Mouse (Mus musculus) neural tube, embryonic 12.5 days (tissue): ENCODE measurements at regions not wholly inside any gene's neighbourhood (a gene's known extent, or its start where the extent isn't known, plus 50 kb on each side); places are given as distances from the start of the nearest gene placed in this dataset.

Experiments used
- ATAC-seq: fragments of 200-750 bp; cut with Nextera tagmentation; 2 replicates; pipeline ENCODE4 v1.8.0; 2017; ENCODE audit warnings: low read depth, mild to moderate bottlenecking, moderate TSS enrichment, moderate library complexity; ENCODE audit not compliant: low FRiP score
- H3K27ac ChIP-seq: fragments of 300-500 bp; sonication (generic); 2 replicates; pipeline ENCODE4 v1.5.1; 2016
- H3K27me3 ChIP-seq: fragments of 300-500 bp; sonication (generic); replicated peaks from 2 replicates; pipeline ENCODE4 v1.6.1; 2016; ENCODE audit warnings: mild to moderate bottlenecking
- H3K36me3 ChIP-seq: fragments of 300-500 bp; sonication (generic); 2 replicates; pipeline ENCODE4 v1.6.1; 2016; ENCODE audit warnings: mild to moderate bottlenecking
- H3K4me1 ChIP-seq: fragments of 300-500 bp; sonication (generic); 2 replicates; pipeline ENCODE4 v1.6.1; 2016
- H3K4me2 ChIP-seq: fragments of 300-500 bp; sonication (generic); replicated peaks from 2 replicates; pipeline ENCODE4 v1.6.1; 2016; ENCODE audit warnings: mild to moderate bottlenecking
- H3K4me3 ChIP-seq: fragments of 300-500 bp; sonication (generic); 2 replicates; pipeline ENCODE4 v1.5.1; 2016
- H3K9ac ChIP-seq: fragments of 300-500 bp; sonication (generic); 2 replicates; pipeline ENCODE4 v1.6.1; 2016; ENCODE audit warnings: mild to moderate bottlenecking
- H3K9me3 ChIP-seq: fragments of 300-500 bp; sonication (generic); 2 replicates; pipeline ENCODE4 v1.6.1; 2016; ENCODE audit warnings: mild to moderate bottlenecking
- WGBS: fragments of 180-500 bp; shearing (Covaris S2); methylation state at CpG from one replicate; pipeline ENCODE4 v1.1.7; 2016; 5-methylcytosine and 5-hydroxymethylcytosine counted together

DNA sequence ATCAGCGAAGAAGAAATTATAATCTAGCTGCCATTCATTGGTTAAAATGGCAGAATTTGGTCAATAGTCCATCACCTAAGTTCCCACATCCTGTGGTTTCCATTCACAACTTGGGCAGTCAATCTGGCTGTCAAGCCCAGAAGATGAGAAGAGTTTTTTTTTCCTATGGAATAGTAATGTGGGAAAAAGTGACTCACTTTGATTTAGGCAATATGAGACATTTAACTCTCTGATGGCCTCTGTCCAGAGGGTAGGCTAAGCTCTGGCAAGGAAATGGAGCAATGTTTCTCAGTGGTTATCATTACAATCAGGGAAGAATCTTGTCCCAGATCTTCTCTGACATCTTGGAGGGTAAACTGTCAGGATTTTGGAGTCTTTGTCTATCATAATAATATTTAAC lies 367.9 kb downstream of the Ets1 start:
- Histone ChIP-seq H3K4me3 (no peak overlapping the region), H3K27ac (no peak overlapping the region), H3K36me3 (no peaks in the 10 kb centered on the region), H3K9ac (no peak overlapping the region), H3K27me3 (no peaks in the 10 kb centered on the region), H3K4me2 (no peak overlapping the region), H3K4me1 (no peaks in the 10 kb centered on the region), H3K9me3 (no peaks in the 10 kb centered on the region)
- WGBS = 91% methylated on average over 1 of the region's 1 CpGs
- ATAC-seq = no peak

DNA sequence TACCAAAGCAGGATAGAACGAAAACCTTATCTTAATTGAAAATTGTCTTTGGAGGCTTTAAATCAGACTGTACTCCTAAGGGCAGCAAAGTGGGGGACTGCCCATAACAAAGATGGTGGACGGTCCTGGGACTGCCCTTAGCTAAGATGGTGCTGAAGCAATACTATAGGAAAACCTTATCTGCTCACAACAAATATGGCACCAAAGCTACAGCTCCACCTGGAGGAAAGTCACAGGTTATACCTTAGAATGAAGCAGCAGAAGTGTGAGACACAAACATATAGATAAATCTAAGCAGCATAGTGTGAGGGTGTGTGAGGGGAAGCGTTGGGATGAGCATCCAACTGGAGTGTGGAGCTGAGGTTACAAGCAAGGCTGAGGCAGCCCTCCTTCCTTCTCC lies 368.5 kb downstream of the Ets1 start:
- no peaks in the 10 kb centered on the region for H3K27me3 ChIP-seq
- no peaks in the 10 kb centered on the region for H3K4me1 ChIP-seq
- no peak overlapping the region for H3K9ac ChIP-seq
- no peak overlapping the region for H3K4me3 ChIP-seq
- no peak overlapping the region for H3K27ac ChIP-seq
- no peaks in the 10 kb centered on the region for H3K9me3 ChIP-seq
- no peaks in the 10 kb centered on the region for H3K36me3 ChIP-seq
- 90% methylated on average over 3 of the region's 3 CpGs for WGBS
- ATAC-seq = no peak
- H3K4me2 ChIP-seq = no peak overlapping the region

DNA sequence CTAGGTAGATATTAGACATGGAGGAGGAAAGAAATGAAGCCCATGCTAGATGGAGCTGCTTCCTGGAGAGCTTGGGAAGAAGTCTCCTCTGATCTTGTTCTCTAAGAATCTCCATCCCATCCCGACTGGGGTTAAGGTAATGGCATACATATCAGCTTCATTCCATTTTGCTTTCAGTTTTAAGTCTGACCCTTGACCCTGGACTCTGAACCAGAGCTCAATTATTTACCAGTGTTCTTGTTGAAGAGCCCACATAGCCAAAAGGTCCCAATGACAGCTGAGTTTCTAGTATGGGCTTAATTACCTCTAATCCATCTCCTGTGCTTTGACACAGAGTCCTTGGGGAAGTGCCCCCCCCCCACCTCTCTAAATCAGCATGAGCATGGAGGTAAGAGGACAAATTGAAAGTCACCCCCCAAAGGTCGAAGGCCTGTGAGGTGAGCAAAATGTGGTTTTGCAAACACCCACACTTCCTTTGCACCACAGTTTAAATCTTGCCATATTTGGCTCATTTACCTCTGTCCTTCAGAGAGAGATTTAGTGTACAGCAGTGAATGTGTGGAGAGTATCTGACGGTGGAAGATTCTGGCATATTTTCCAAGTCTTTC lies 371.5 kb downstream of the Ets1 start:
- H3K27me3 ChIP-seq = no peaks in the 10 kb centered on the region
- 71% methylated on average over 3 of the region's 3 CpGs for WGBS
- no peak overlapping the region for H3K9ac ChIP-seq
- no peaks in the 10 kb centered on the region for H3K9me3 ChIP-seq
- H3K36me3 ChIP-seq = no peaks in the 10 kb centered on the region
- ATAC-seq = no peak
- H3K4me3 ChIP-seq = no peak overlapping the region
- no peaks in the 10 kb centered on the region for H3K4me1 ChIP-seq
- H3K27ac ChIP-seq = no peak overlapping the region
- no peak overlapping the region for H3K4me2 ChIP-seq

DNA sequence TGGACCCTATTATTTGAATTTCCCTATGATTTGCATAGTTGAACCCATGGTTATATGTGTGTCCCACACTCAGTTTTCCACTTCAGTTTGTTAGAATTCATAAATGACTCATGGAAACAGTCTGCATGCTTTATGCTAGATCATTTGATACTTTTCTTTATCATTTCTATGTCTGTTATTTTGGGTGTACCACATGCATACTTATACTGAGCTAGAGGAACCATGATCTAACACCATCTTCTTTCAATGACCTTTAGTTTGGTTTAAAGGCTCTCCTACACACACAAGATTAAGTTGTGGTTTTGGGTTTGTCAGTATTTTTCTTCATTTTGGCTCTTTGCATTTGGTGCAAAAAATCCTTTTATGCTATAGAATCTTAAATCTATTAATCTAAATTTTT lies 375.2 kb downstream of the Ets1 start:
- no peaks in the 10 kb centered on the region for H3K27me3 ChIP-seq

DNA sequence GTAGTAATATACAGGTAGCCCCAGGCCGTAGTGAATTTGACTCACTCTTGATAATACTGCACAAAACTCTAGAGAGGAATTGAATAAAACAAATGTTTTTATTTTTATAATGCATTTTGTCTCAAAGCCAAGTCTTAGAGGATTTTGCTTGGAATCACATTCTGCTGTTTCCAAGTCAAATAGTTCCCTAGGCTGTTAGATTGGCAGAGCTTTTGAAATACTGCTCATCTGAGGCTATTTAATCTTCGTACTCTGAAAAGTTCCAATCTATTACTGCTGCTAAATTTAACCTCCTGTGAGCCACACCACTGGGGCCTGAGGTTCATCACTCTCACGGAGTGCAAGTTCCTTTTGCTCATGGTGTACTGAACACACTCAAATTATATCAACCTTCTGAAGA lies 399.4 kb downstream of the Ets1 start:
- 78% methylated on average over 3 of the region's 3 CpGs for WGBS
- Histone ChIP-seq H3K4me3 (no peak overlapping the region), H3K36me3 (no peaks in the 10 kb centered on the region), H3K9me3 (no peaks in the 10 kb centered on the region), H3K4me2 (no peak overlapping the region), H3K9ac (no peak overlapping the region), H3K27me3 (no peaks in the 10 kb centered on the region), H3K27ac (no peak overlapping the region), H3K4me1 (no peaks in the 10 kb centered on the region)
- no peak for ATAC-seq

More for the DNA sequence above, 375.2 kb downstream of the Ets1 start:
- ATAC-seq = no peak
- Histone ChIP-seq H3K9ac (no peak overlapping the region), H3K4me1 (no peaks in the 10 kb centered on the region), H3K27ac (no peak overlapping the region), H3K4me2 (no peak overlapping the region), H3K4me3 (no peak overlapping the region), H3K36me3 (no peaks in the 10 kb centered on the region), H3K9me3 (no peaks in the 10 kb centered on the region)

DNA sequence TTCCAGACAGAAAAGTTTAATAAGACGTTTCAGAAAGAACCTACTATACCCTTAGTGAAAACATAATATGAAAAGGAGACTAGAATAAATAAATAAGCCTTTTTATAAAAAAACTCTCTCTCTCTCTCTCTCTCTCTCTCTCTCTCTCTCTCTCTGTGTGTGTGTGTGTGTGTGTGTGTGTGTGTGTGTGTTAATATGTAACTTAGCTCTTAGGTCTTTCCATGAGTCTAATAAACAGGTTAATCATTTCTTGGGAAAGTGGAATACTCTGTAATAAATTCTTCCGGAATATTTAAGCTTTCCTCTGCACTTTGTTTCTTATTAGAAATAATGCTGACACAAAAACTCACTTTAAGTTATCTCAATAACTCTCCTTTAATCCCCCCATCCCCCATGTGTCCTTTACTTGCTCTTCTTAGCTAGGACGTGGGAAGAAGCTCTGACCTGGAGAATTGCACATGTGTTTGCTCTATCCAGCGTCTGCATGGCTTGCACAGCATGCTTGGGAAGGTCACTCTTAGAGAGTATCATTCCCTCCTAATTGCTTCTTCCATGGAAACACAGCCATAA lies 403.3 kb downstream of the Ets1 start:
- Histone ChIP-seq H3K4me3 (no peak overlapping the region), H3K9ac (no peak overlapping the region), H3K9me3 (no peaks in the 10 kb centered on the region), H3K27me3 (no peaks in the 10 kb centered on the region), H3K36me3 (no peaks in the 10 kb centered on the region), H3K4me2 (no peak overlapping the region), H3K4me1 (no peaks in the 10 kb centered on the region), H3K27ac (no peak overlapping the region)
- 68% methylated on average over 4 of the region's 4 CpGs for WGBS
- no peak for ATAC-seq

DNA sequence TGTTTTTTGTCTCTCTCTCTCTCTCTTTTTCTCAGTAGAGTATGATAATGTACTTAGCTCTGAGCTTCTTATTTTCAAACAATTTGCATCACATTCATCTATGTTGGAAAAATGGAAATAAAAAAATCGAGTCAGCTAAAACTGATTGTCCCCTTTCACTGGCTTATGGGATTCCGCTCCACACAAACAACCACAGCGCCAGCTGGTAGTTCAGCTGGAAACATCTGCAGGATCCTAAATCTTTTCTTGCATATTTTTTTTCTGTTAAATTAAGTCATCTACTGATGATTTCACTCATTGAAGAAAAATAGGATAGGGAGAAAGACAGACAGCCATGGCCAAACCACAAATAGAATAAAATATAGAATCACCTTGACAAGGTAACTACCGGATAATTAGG lies 414.8 kb downstream of the Ets1 start:
- Histone ChIP-seq H3K27me3 (no peaks in the 10 kb centered on the region), H3K36me3 (no peaks in the 10 kb centered on the region), H3K4me1 (no peaks in the 10 kb centered on the region), H3K27ac (no peak overlapping the region), H3K4me3 (no peak overlapping the region), H3K9ac (no peak overlapping the region), H3K9me3 (no peaks in the 10 kb centered on the region), H3K4me2 (no peak overlapping the region)
- 93% methylated on average over 4 of the region's 4 CpGs for WGBS
- no peak for ATAC-seq

DNA sequence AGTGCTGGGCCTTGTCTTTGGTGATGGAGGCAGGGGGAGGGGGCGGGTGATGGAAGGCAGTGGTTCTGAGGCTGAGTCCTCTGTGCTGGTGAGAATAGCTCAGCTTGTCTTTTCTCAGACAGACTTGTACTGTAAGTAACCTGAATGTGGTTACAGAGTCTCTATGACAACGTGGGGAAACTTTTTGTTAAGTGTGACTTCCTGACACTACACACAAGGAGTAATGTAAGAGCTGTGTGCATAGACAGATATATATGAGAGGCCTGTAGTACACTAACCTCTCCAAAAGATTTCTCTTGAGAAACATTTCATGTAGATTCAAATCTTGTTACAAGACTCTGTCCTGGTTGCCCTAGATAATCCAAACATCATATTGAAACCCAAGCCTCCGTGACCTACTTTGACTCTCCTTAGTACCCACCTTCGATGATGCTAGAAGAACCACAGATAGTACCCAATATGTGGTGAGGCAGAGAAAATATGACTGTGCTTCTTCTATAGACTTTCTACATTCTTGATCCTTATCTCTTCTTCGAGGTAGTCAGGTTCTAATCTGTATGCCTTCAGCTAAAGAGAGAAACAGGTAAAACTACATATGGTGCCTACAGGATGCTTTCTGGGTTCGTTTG lies 424.7 kb downstream of the Ets1 start:
- no peak overlapping the region for H3K4me2 ChIP-seq
- no peak for ATAC-seq
- no peaks in the 10 kb centered on the region for H3K9me3 ChIP-seq
- peaks cover 15% of the 10 kb centered on the region for H3K27me3 ChIP-seq
- peaks cover 6% of the 10 kb centered on the region; the same call in 1 of the 2 replicates for H3K4me1 ChIP-seq
- no peaks in the 10 kb centered on the region for H3K36me3 ChIP-seq
- no peak overlapping the region for H3K4me3 ChIP-seq
- H3K27ac ChIP-seq = no peak overlapping the region
- 82% methylated on average over 6 of the region's 6 CpGs for WGBS
- no peak overlapping the region for H3K9ac ChIP-seq

DNA sequence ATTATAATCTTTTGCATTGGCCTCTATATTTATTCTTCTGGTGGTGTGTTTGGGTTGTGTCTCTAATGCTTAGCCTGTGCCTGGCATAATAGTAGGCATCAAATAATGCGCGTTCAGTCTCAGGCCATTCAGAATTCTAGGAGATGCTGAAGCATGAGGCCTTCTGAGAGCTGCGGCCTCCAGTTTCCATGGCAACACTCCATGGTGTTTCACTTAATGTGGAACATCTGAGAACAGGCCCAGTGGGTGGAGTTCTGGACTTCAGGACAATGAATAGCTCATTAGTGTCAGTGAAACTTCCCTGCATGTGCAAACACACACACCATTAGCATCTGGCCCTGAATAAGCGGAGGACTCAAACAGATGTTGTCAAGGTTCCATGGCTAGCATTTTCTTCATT lies 426.5 kb downstream of the Ets1 start:
- H3K4me1 ChIP-seq = peaks cover 6% of the 10 kb centered on the region; the same call in 1 of the 2 replicates
- H3K9ac ChIP-seq = no peak overlapping the region
- no peak overlapping the region for H3K27ac ChIP-seq
- no peak overlapping the region for H3K4me3 ChIP-seq
- 12% methylated on average over 4 of the region's 4 CpGs for WGBS
- peak; percentile 96 for ATAC-seq
- H3K9me3 ChIP-seq = no peaks in the 10 kb centered on the region
- peaks cover 15% of the 10 kb centered on the region for H3K27me3 ChIP-seq
- no peak overlapping the region for H3K4me2 ChIP-seq
- no peaks in the 10 kb centered on the region for H3K36me3 ChIP-seq

DNA sequence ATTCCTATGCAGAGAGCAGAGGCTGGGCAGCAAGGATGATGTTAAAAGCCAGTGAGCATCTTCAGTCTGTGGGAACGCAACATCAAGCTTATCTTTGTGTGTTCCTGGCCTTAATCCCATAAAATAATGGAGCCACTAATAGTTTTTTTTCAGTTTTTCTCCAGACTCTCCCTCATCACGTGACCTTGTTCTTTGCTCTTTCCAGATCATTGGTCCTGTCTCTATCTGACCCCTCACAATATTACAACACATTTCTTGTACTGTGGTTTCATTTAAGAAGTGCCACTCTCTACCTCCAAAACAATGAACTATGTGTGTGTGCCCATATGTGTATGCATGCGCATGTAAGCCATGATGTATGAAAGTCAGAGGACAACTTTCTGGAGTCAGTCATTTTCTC lies 429.3 kb downstream of the Ets1 start:
- Histone ChIP-seq H3K9ac (no peak overlapping the region), H3K4me1 (peaks cover 6% of the 10 kb centered on the region; the same call in 1 of the 2 replicates), H3K9me3 (no peaks in the 10 kb centered on the region), H3K36me3 (no peaks in the 10 kb centered on the region), H3K27me3 (peaks cover 10% of the 10 kb centered on the region), H3K27ac (no peak overlapping the region), H3K4me3 (no peak overlapping the region), H3K4me2 (no peak overlapping the region)
- no peak for ATAC-seq
- WGBS = 90% methylated on average over 3 of the region's 3 CpGs

DNA sequence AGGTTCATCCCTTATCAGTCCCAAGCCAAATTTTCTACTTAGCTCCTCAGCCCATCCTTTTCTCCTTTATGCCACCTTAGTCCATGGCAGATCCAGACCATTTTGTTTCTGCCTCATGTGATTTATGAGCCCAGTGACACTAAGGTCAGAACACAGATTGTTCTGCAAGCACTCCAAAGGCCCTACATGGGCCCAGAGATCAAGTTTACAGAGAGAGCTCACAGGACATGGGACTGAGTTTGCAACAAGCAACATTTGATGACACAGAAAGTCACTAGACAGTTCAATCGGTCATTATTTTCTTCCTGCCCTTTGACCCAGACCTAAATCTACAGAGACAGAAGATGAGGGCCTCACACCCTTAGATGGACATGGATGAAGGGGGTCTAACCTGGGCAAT lies 431.5 kb downstream of the Ets1 start:
- Histone ChIP-seq H3K4me3 (no peak overlapping the region), H3K4me2 (no peak overlapping the region), H3K27me3 (peaks cover 10% of the 10 kb centered on the region), H3K9ac (no peak overlapping the region), H3K36me3 (no peaks in the 10 kb centered on the region), H3K4me1 (0 out of 2 replicates have a peak, but pooled peaks cover under 1% of the 10 kb centered on the region), H3K27ac (no peak overlapping the region), H3K9me3 (no peaks in the 10 kb centered on the region)
- WGBS = 57% methylated on average over 1 of the region's 1 CpGs
- no peak for ATAC-seq

DNA sequence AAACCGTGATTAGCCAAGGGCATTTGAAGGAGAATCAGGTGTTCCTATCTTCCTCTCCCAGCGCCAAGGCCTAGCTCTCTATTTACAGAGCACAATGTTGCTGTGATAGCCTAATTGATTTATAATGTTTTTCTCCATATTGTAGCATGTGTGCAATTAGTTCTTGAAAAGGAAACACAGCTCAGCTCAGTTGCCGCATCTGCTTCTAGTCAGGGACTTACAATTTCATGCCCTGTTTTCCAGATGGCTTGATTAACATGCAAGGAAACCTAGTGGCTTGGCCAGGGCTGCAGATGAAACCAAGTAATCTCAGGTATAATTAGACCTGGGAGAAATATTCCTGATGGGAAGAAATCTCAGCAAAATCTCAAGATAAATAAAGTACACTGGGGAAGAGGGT lies 434.1 kb downstream of the Ets1 start:
- Histone ChIP-seq H3K4me2 (no peak overlapping the region), H3K4me3 (no peak overlapping the region), H3K27me3 (peaks cover 9% of the 10 kb centered on the region; the same call in 1 of the 2 replicates), H3K4me1 (no peaks in the 10 kb centered on the region), H3K36me3 (no peaks in the 10 kb centered on the region), H3K9me3 (peaks cover 7% of the 10 kb centered on the region; the same call in 1 of the 2 replicates), H3K27ac (no peak overlapping the region), H3K9ac (no peak overlapping the region)
- 65% methylated on average over 3 of the region's 3 CpGs for WGBS
- ATAC-seq = no peak

DNA sequence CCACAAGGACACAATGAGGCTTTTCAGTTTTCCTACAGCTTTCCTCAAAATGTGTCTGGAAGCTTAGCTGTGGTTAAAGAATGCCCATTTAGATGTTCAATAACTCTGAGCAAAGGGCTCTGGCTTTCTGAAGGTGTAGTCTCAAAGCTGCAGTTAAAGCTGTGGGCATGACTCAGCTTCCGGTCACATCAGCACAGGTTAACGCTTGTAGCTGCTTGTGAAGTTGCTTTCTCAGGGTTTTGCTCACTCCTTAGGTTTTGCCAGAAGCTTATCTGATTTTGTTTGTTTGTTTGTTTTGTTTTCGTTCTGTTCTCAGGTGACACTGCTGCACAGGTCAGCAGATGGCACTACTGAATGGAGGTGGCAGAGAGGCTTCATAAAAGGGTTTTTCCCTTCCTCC lies 444.2 kb downstream of the Ets1 start:
- 73% methylated on average over 3 of the region's 3 CpGs for WGBS
- Histone ChIP-seq H3K36me3 (no peaks in the 10 kb centered on the region), H3K4me2 (no peak overlapping the region), H3K4me3 (no peak overlapping the region), H3K27me3 (no peaks in the 10 kb centered on the region), H3K4me1 (no peaks in the 10 kb centered on the region), H3K27ac (no peak overlapping the region), H3K9ac (no peak overlapping the region), H3K9me3 (no peaks in the 10 kb centered on the region)
- no peak for ATAC-seq
